Mouse (Mus musculus): ENCODE results near the gene Sptbn1. TPM values are rescaled to one million over a fixed set of nuclear protein-coding genes. Genes with fewer than 3 reads are reported as not detected.

Sptbn1 gene
- polyA plus RNA-seq, 1 experiment from 2014 or later = 215 TPM

DNA sequence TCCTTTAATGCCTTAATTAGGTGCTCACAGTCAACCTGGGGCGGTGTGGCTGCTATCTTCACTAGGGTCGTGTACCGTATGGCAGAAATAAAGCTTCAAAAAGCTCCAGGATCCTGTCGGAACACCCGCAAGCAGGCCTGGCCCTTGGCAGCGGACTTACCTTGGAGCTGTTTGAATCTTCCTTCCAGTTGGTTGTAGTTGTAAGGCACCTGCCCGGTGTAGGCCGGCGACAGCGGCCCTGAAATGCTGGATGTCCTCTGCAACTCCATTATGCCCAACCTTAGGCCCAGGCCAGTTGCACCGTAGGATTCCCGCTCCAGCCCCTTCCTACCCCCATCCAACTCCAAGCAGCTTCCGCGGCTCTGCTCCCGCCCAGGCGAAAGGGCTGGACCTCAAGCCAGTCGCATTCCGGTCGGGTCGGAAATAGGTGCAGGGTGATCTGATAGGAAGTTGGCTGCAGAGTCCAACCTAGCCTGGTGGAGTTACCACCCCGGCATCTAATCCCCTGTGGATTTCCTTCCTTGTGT lies 70.3 kb downstream of the Sptbn1 start:
- Histone ChIP-seq H3K27ac (replicated peaks in 1 of 2; ENCODE audit: control insufficient read depth in 1 of 2, insufficient read depth in 1 of 2, low read depth in 2 of 2, low read length in 2 of 2) (peak overlapping the region; percentile 75 to 81), H3K36me3 (ENCODE audit: control insufficient read depth, insufficient read depth, low read length) (peaks cover 24% of the 10 kb centered on the region), H3K9me3 (ENCODE audit: control insufficient read depth, low read length) (no peaks in the 10 kb centered on the region), H3K4me2 (ENCODE audit: low read length) (peak overlapping the region; percentile 71), H3K4me1 (ENCODE audit: control insufficient read depth in 2 of 2, insufficient read depth in 2 of 2, low read length in 2 of 2) (peaks cover 9 to 55% of the 10 kb centered on the region in 2 experiments), H3K27me3 (ENCODE audit: control insufficient read depth, insufficient read depth, low read length) (no peaks in the 10 kb centered on the region), H3K9ac (ENCODE audit: low read length) (peak overlapping the region; percentile 66), H3K4me3 (ENCODE audit: control insufficient read depth in 1 of 2, insufficient read depth in 1 of 2, low read depth in 1 of 2, low read length in 2 of 2) (peak overlapping the region; percentile 43 to 64)
- ATAC-seq (ENCODE audit: insufficient number of reproducible peaks, insufficient read depth, low FRiP score, low read depth) = peak; percentile 67
- WGBS = 2% methylated on average over 21 of the region's 21 CpGs

DNA sequence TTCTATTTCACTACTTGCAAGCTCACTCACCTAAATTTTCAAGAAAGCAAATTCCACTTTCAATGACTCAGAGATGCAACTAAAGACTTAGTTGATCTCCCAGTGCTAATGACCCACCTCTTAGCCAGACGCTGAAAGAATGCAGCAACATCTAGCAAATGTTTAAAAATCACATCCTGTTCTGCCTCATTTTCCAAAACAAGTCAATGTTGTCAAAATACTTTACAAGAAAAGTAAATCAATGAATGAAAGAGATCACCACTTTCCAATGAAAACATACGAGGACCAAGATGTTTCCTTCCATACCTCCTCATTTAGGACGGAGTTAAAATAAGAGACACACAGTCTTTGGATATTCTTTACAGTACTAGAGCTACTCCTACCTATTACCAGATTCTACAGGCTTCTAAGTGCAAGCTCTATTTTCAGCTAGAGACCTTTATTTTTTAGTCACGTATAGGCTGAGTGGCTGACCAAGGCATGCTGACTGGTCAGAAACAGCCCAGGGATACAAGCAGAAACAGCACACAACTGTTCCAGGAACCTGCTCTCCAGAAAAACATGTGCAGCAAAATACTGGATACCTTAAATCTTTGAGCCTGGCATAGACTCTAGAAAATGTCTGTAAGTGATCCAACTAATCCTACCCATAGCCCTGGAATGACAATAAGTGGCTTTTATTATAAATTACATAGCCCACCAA lies 71.5 kb downstream of the Sptbn1 start:
- H3K4me3 ChIP-seq (ENCODE audit: control insufficient read depth in 1 of 2, insufficient read depth in 1 of 2, low read depth in 1 of 2, low read length in 2 of 2) = peak overlapping the region in 1 of 2 experiments; percentile 43; a peak in 2 of 4 replicates
- H3K4me1 ChIP-seq (ENCODE audit: control insufficient read depth in 2 of 2, insufficient read depth in 2 of 2, low read length in 2 of 2) = peaks cover 9 to 57% of the 10 kb centered on the region in 2 experiments
- ATAC-seq (ENCODE audit: insufficient number of reproducible peaks, insufficient read depth, low FRiP score, low read depth) = no peak
- 0 out of 4 replicates have a peak overlapping the region, but pooled peaks of 1 of the 2 experiments have one; percentile 4 for H3K27ac ChIP-seq (replicated peaks in 1 of 2; ENCODE audit: control insufficient read depth in 1 of 2, insufficient read depth in 1 of 2, low read depth in 2 of 2, low read length in 2 of 2)
- no peaks in the 10 kb centered on the region for H3K9me3 ChIP-seq (ENCODE audit: control insufficient read depth, low read length)
- peaks cover 13% of the 10 kb centered on the region for H3K36me3 ChIP-seq (ENCODE audit: control insufficient read depth, insufficient read depth, low read length)
- H3K27me3 ChIP-seq (ENCODE audit: control insufficient read depth, insufficient read depth, low read length) = no peaks in the 10 kb centered on the region
- peak overlapping the region; percentile 49 for H3K9ac ChIP-seq (ENCODE audit: low read length)
- WGBS = 54% methylated on average over 4 of the region's 4 CpGs
- peak overlapping the region; percentile 71 for H3K4me2 ChIP-seq (ENCODE audit: low read length)

DNA sequence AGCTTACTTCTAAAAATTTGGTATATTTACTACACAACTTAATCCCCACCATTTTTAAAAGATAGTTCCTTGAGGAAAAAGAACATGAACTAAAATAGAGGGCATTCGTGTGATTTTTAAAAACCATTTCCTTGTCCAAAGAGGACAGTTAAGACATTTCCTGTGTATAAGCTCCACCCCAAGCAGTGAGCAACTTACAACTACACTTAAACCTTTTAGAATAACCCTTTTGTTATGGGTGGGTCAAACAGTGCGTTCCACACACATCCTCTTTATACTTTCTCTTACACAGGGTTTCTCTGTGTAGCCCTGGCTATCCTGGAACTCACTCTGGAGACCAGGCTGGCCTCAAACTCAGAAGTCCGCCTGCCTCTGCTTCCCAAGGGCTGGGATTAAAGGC lies 72.2 kb downstream of the Sptbn1 start:
- Histone ChIP-seq H3K4me2 (ENCODE audit: low read length) (peak overlapping the region; percentile 71), H3K4me1 (ENCODE audit: control insufficient read depth in 2 of 2, insufficient read depth in 2 of 2, low read length in 2 of 2) (peaks cover 9 to 57% of the 10 kb centered on the region in 2 experiments), H3K27me3 (ENCODE audit: control insufficient read depth, insufficient read depth, low read length) (no peaks in the 10 kb centered on the region), H3K36me3 (ENCODE audit: control insufficient read depth, insufficient read depth, low read length) (peaks cover 6% of the 10 kb centered on the region; the same call in 1 of the 2 replicates), H3K9me3 (ENCODE audit: control insufficient read depth, low read length) (no peaks in the 10 kb centered on the region), H3K27ac (replicated peaks in 1 of 2; ENCODE audit: control insufficient read depth in 1 of 2, insufficient read depth in 1 of 2, low read depth in 2 of 2, low read length in 2 of 2) (no peak overlapping the region), H3K9ac (ENCODE audit: low read length) (no peak overlapping the region), H3K4me3 (ENCODE audit: control insufficient read depth in 1 of 2, insufficient read depth in 1 of 2, low read depth in 1 of 2, low read length in 2 of 2) (no peak overlapping the region)
- no peak for ATAC-seq (ENCODE audit: insufficient number of reproducible peaks, insufficient read depth, low FRiP score, low read depth)
- 68% methylated on average over 3 of the region's 3 CpGs for WGBS

DNA sequence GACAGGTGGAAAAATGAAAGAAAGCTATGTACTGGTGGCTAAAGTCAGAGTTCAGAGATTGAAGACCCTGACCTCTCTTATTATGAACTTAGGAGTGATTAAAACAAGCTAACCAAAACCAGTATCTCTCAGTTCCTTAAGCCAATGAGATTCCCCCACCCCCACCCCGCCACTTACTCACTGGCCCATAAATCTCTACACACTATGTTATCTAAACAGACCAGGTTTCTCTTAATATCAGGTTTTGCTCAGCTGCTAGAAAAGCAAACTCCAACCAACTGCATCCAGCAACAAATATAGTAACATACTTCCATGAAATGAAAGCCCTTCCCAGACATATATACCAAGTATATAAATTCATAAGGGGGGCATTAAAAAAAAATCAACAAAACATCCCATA lies 73.2 kb downstream of the Sptbn1 start:
- H3K27ac ChIP-seq (replicated peaks in 1 of 2; ENCODE audit: control insufficient read depth in 1 of 2, insufficient read depth in 1 of 2, low read depth in 2 of 2, low read length in 2 of 2) = no peak overlapping the region
- no peaks in the 10 kb centered on the region; the same call in 1 of the 2 replicates for H3K36me3 ChIP-seq (ENCODE audit: control insufficient read depth, insufficient read depth, low read length)
- H3K4me2 ChIP-seq (ENCODE audit: low read length) = peak overlapping the region; percentile 71; the same call in 1 of the 2 replicates
- H3K9me3 ChIP-seq (ENCODE audit: control insufficient read depth, low read length) = no peaks in the 10 kb centered on the region
- no peak overlapping the region for H3K4me3 ChIP-seq (ENCODE audit: control insufficient read depth in 1 of 2, insufficient read depth in 1 of 2, low read depth in 1 of 2, low read length in 2 of 2)
- peaks cover 9 to 50% of the 10 kb centered on the region in 2 experiments for H3K4me1 ChIP-seq (ENCODE audit: control insufficient read depth in 2 of 2, insufficient read depth in 2 of 2, low read length in 2 of 2)
- H3K9ac ChIP-seq (ENCODE audit: low read length) = no peak overlapping the region
- 70% methylated on average over 1 of the region's 1 CpGs for WGBS
- no peaks in the 10 kb centered on the region for H3K27me3 ChIP-seq (ENCODE audit: control insufficient read depth, insufficient read depth, low read length)
- ATAC-seq (ENCODE audit: insufficient number of reproducible peaks, insufficient read depth, low FRiP score, low read depth) = no peak

DNA sequence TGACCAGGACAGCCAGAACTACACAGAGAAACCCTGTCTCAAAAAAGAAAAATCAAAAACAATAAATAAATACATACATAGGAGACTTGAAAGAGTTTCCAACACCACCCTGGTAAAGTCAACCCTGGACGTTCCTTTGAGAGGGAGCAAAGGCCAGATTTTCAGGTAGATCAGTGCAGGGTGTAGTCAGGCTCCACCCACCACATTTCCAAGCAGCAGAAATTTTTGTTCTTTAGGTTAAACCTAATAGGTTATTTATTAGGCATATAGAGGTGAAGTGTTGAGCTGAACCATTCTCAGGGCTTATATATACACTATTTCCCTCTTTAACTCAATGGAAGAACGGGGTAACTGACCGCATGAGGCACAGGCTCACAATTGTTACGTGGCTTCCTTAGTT lies 77.0 kb downstream of the Sptbn1 start:
- Histone ChIP-seq H3K9me3 (ENCODE audit: control insufficient read depth, low read length) (no peaks in the 10 kb centered on the region), H3K9ac (ENCODE audit: low read length) (no peak overlapping the region), H3K27me3 (ENCODE audit: control insufficient read depth, insufficient read depth, low read length) (no peaks in the 10 kb centered on the region), H3K4me1 (ENCODE audit: control insufficient read depth in 2 of 2, insufficient read depth in 2 of 2, low read length in 2 of 2) (peaks cover 2 to 30% of the 10 kb centered on the region in 2 experiments; a peak in 3 of 4 replicates), H3K36me3 (ENCODE audit: control insufficient read depth, insufficient read depth, low read length) (peaks cover 13% of the 10 kb centered on the region), H3K27ac (replicated peaks in 1 of 2; ENCODE audit: control insufficient read depth in 1 of 2, insufficient read depth in 1 of 2, low read depth in 2 of 2, low read length in 2 of 2) (no peak overlapping the region), H3K4me2 (ENCODE audit: low read length) (no peak overlapping the region), H3K4me3 (ENCODE audit: control insufficient read depth in 1 of 2, insufficient read depth in 1 of 2, low read depth in 1 of 2, low read length in 2 of 2) (no peak overlapping the region)
- 82% methylated on average over 4 of the region's 4 CpGs for WGBS
- no peak for ATAC-seq (ENCODE audit: insufficient number of reproducible peaks, insufficient read depth, low FRiP score, low read depth)

DNA sequence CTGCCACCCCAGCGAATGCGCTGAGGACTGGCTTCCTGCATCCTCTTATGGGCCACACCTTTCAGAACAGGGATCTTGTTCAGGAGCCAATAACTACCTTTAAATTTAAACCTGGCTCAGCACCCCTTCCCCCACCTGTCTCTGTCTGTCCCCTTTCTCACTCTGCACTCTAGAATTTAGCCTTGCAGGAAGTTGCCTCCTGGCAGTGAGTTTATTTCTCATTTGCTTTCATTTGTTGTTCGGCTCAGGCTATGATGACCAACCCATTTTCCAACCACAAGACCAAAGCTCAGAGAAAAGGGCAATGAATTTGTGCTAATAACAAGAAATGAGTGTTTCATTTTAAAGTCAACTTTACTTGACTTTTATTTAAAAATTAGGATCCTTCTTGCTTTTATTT lies 77.9 kb downstream of the Sptbn1 start:
- WGBS = 92% methylated on average over 3 of the region's 3 CpGs
- Histone ChIP-seq H3K4me1 (ENCODE audit: control insufficient read depth in 2 of 2, insufficient read depth in 2 of 2, low read length in 2 of 2) (peaks cover 2 to 27% of the 10 kb centered on the region in 2 experiments; a peak in 3 of 4 replicates), H3K4me3 (ENCODE audit: control insufficient read depth in 1 of 2, insufficient read depth in 1 of 2, low read depth in 1 of 2, low read length in 2 of 2) (no peak overlapping the region), H3K27me3 (ENCODE audit: control insufficient read depth, insufficient read depth, low read length) (no peaks in the 10 kb centered on the region), H3K9me3 (ENCODE audit: control insufficient read depth, low read length) (no peaks in the 10 kb centered on the region), H3K27ac (replicated peaks in 1 of 2; ENCODE audit: control insufficient read depth in 1 of 2, insufficient read depth in 1 of 2, low read depth in 2 of 2, low read length in 2 of 2) (no peak overlapping the region), H3K9ac (ENCODE audit: low read length) (no peak overlapping the region), H3K4me2 (ENCODE audit: low read length) (no peak overlapping the region), H3K36me3 (ENCODE audit: control insufficient read depth, insufficient read depth, low read length) (peaks cover 17% of the 10 kb centered on the region)
- ATAC-seq (ENCODE audit: insufficient number of reproducible peaks, insufficient read depth, low FRiP score, low read depth) = no peak

DNA sequence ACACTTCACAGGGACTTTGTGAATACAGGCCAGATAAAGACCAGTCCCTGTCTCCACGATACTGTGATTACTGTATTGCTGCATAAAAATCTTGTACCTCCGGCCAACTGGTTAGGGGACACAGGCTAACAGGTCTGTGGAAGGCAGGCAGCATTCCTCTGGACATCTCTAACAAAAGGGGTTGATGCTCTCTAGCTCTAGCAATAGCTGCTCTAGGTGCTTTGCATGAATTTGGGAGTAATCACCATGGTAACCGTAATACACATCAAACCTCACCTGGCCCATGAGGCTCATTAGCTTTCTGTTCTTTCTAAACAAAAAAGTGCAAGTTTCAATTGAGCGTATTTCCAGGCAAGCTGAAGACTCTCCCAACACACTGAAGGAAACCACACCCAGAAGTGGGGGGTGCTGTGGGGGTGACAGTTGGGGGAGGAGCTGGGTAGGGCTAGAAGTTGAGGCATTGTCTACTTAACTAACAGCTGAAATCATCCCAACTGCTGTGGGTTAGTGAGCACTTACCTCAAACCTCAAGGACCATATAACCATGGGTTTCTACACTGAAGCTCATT lies 81.0 kb downstream of the Sptbn1 start:
- Histone ChIP-seq H3K27me3 (ENCODE audit: control insufficient read depth, insufficient read depth, low read length) (no peaks in the 10 kb centered on the region), H3K27ac (replicated peaks in 1 of 2; ENCODE audit: control insufficient read depth in 1 of 2, insufficient read depth in 1 of 2, low read depth in 2 of 2, low read length in 2 of 2) (peak overlapping the region in 1 of 2 experiments; percentile 26; a peak in 1 of 4 replicates), H3K36me3 (ENCODE audit: control insufficient read depth, insufficient read depth, low read length) (peaks cover 34% of the 10 kb centered on the region), H3K9me3 (ENCODE audit: control insufficient read depth, low read length) (no peaks in the 10 kb centered on the region), H3K9ac (ENCODE audit: low read length) (no peak overlapping the region), H3K4me1 (ENCODE audit: control insufficient read depth in 2 of 2, insufficient read depth in 2 of 2, low read length in 2 of 2) (peaks cover 0 to 12% of the 10 kb centered on the region in 2 experiments; a peak in 2 of 4 replicates), H3K4me3 (ENCODE audit: control insufficient read depth in 1 of 2, insufficient read depth in 1 of 2, low read depth in 1 of 2, low read length in 2 of 2) (no peak overlapping the region), H3K4me2 (ENCODE audit: low read length) (no peak overlapping the region)
- 75% methylated on average over 4 of the region's 4 CpGs for WGBS
- no peak for ATAC-seq (ENCODE audit: insufficient number of reproducible peaks, insufficient read depth, low FRiP score, low read depth)
